8 mouse cellular contexts compared by ENCODE assay signal in the genomic region with DNA sequence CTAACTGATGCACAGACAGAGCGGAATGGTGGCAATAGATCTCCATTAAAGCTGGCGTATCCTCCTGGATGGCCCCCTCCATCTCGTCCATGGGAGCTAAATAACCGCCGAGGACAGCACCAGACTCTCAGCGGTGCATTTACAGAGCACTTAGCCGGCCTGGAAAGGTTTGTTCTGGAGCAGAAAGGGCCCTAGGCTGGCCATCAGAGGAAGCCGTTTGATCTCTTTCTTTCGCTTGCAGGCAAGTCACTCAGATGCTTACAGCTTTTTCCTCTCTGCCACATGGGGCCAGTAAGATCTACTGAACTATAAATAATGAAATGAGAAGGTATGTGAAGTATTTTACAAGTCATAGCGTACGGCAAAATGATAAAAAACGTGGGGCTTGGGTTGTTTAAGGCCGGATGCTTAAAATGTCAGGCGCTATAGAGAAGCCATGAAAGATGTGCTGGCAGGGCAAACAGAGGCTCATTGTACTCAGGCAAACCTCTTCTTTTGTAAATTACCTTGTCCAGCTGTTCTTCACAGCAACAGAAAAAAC.
DNase-seq lines count a peak whose midpoint lies in the region; ATAC-seq lines count a peak whose summit lies in the region.
"Had no signal": no experiment of that assay in that cellular context is flagged by ENCODE, and none has a peak within 500 bp of the region (broad histone marks: within the 10 kb centered on the region; RNA-seq: fewer than 3 reads in every experiment).

No protein-coding gene starts in this region.

- no peak overlapping the region for H3K4me3 ChIP-seq in lung, embryonic 15.5 days
- no peak overlapping the region for H3K4me3 ChIP-seq in forebrain, embryonic 11.5 days (ENCODE audit: low read depth, low read length)
- 0 out of 2 replicates have a peak overlapping the region, but pooled peaks have one; percentile 5 for H3K4me3 ChIP-seq in limb, embryonic 12.5 days (replicated peaks)

- no peaks in the 10 kb centered on the region for H3K9me3 ChIP-seq in lung, embryonic 15.5 days
- no peaks in the 10 kb centered on the region for H3K9me3 ChIP-seq in forebrain, embryonic 11.5 days (ENCODE audit: control insufficient read depth, low read length)
- no peaks in the 10 kb centered on the region for H3K9me3 ChIP-seq in limb, embryonic 12.5 days

- H3K27me3 ChIP-seq in lung, embryonic 15.5 days: 0 out of 2 replicates have a peak, but pooled peaks cover 6% of the 10 kb centered on the region
- H3K27me3 ChIP-seq in forebrain, embryonic 11.5 days (ENCODE audit: control insufficient read depth, insufficient read depth, low read length): no peaks in the 10 kb centered on the region
- H3K27me3 ChIP-seq in limb, embryonic 12.5 days: peaks cover 13% of the 10 kb centered on the region; the same call in 1 of the 2 replicates
- H3K27me3 ChIP-seq: Patski had no signal

- peaks cover 21% of the 10 kb centered on the region for H3K4me1 ChIP-seq in lung, embryonic 15.5 days
- peaks cover 4% of the 10 kb centered on the region; the same call in 1 of the 2 replicates for H3K4me1 ChIP-seq in forebrain, embryonic 11.5 days (replicated peaks; ENCODE audit: control insufficient read depth, insufficient read depth, low read length)
- H3K4me1 ChIP-seq in limb, embryonic 12.5 days (replicated peaks): peaks cover 32% of the 10 kb centered on the region

- 0 out of 2 replicates have a peak overlapping the region, but pooled peaks have one; percentile 23 for H3K4me2 ChIP-seq in lung, embryonic 15.5 days
- H3K4me2 ChIP-seq in forebrain, embryonic 11.5 days (ENCODE audit: low read depth, low read length, severe bottlenecking): peak overlapping the region; percentile 34; the same call in 1 of the 2 replicates
- peak overlapping the region; percentile 33 for H3K4me2 ChIP-seq in limb, embryonic 12.5 days

- no peaks in the 10 kb centered on the region for H3K36me3 ChIP-seq in lung, embryonic 15.5 days
- H3K36me3 ChIP-seq in forebrain, embryonic 11.5 days (ENCODE audit: control insufficient read depth, insufficient read depth, low read length): no peaks in the 10 kb centered on the region
- H3K36me3 ChIP-seq in limb, embryonic 12.5 days: no peaks in the 10 kb centered on the region

- no peak for DNase-seq in lung, postnatal 10 days
- DNase-seq in forebrain, embryonic 11.5 days (ENCODE audit: low spot score): peak; percentile 59
- DNase-seq in retina, embryonic 14.5 days (ENCODE audit: low spot score): peak; percentile 37
- no peak for DNase-seq in spleen, adult 12 weeks (ENCODE audit: low spot score)
- DNase-seq in thymus, adult 18-20 months: no peak

- WGBS in lung, embryonic 15.5 days: 12% methylated on average over 14 of the region's 14 CpGs
- WGBS in forebrain, embryonic 11.5 days: 14% methylated on average over 14 of the region's 14 CpGs
- 10% methylated on average over 14 of the region's 14 CpGs for WGBS in limb, embryonic 12.5 days

- ATAC-seq in lung, embryonic 15.5 days (ENCODE audit: borderline replicate concordance, extremely low read depth, low FRiP score, low TSS enrichment): no peak
- no peak for ATAC-seq in forebrain, embryonic 11.5 days (replicated peaks; ENCODE audit: low FRiP score)
- no peak for ATAC-seq in limb, embryonic 12.5 days (ENCODE audit: insufficient number of reproducible peaks, insufficient read depth, low FRiP score, low TSS enrichment, low read depth)
- ATAC-seq: Patski had no signal

- H3K9ac ChIP-seq in lung, embryonic 15.5 days: no peak overlapping the region
- H3K9ac ChIP-seq in forebrain, embryonic 11.5 days (ENCODE audit: low read length): 0 out of 2 replicates have a peak overlapping the region, but pooled peaks have one; percentile 21
- H3K9ac ChIP-seq in limb, embryonic 12.5 days (replicated peaks): no peak overlapping the region

- peak overlapping the region; percentile 20; the same call in 1 of the 2 replicates for H3K27ac ChIP-seq in lung, embryonic 15.5 days
- no peak overlapping the region; the same call in 1 of the 2 replicates for H3K27ac ChIP-seq in forebrain, embryonic 11.5 days (ENCODE audit: low read depth, low read length)
- H3K27ac ChIP-seq in limb, embryonic 12.5 days: 0 out of 2 replicates have a peak overlapping the region, but pooled peaks have one; percentile 69

Comparison
In these comparisons a context has a peak if more than half of its experiments do, and no peak if none do; other contexts are left out.
1. DNase-seq: peak in forebrain, embryonic 11.5 days (single experiment) and retina, embryonic 14.5 days (single experiment); none in lung, postnatal 10 days (single experiment), spleen, adult 12 weeks (single experiment) and thymus, adult 18-20 months (0 of 2).
2. Peak in every context shown above with its lines, with median percentiles within 50 percentile points of each other: H3K4me2 ChIP-seq.